Comparison of ENCODE assay signal across 16 mouse cellular contexts in genomic region chr17:56777568-56777967, GRCm38 (mm10). TPM values are rescaled to one million over a fixed set of nuclear protein-coding genes. Genes with fewer than 3 reads are reported as not detected.
DNase-seq lines count a peak whose midpoint lies in the region; ATAC-seq and TF ChIP-seq lines count a peak whose summit lies in the region.
"Had no signal": no experiment of that assay in that cellular context is flagged by ENCODE, and none has a peak within 500 bp of the region (broad histone marks: within the 10 kb centered on the region; RNA-seq: fewer than 3 reads in every experiment).

No protein-coding gene starts in this region.

- 0 out of 2 replicates have a peak, but pooled peaks cover 3% of the 10 kb centered on the region for H3K4me1 ChIP-seq in heart, adult 2 months (ENCODE audit: control insufficient read depth, insufficient read depth, low read length)
- H3K4me1 ChIP-seq in lung, embryonic 14.5 days (ENCODE audit: insufficient read depth) = no peaks in the 10 kb centered on the region
- no peaks in the 10 kb centered on the region for H3K4me1 ChIP-seq in ES-Bruce4 (ENCODE audit: control insufficient read depth, insufficient read depth, low read length)
- no peaks in the 10 kb centered on the region for H3K4me1 ChIP-seq in midbrain, embryonic 16.5 days (ENCODE audit: control insufficient read depth, insufficient read depth, low read length)
- H3K4me1 ChIP-seq: forebrain, embryonic 13.5 days; hindbrain, embryonic 12.5 days; limb, embryonic 15.5 days had no signal

- no peaks in the 10 kb centered on the region for H3K9me3 ChIP-seq in lung, embryonic 14.5 days (ENCODE audit: low read depth, low read length)
- no peaks in the 10 kb centered on the region for H3K9me3 ChIP-seq in ES-Bruce4 (replicated peaks; ENCODE audit: control insufficient read depth, insufficient read depth, low read length, poor library complexity, severe bottlenecking)
- H3K9me3 ChIP-seq in midbrain, embryonic 16.5 days (replicated peaks; ENCODE audit: control insufficient read depth, low read length, poor library complexity, severe bottlenecking) = no peaks in the 10 kb centered on the region
- H3K9me3 ChIP-seq: forebrain, embryonic 13.5 days; limb, embryonic 15.5 days; stomach, embryonic 15.5 days had no signal

- no peak for DNase-seq in heart, adult 2 months
- DNase-seq in heart, postnatal 25 days (ENCODE audit: low spot score) = no peak
- DNase-seq in lung, embryonic 14.5 days = no peak
- DNase-seq in lung, postnatal 14 days = no peak
- no peak for DNase-seq in retina, embryonic 14.5 days (ENCODE audit: low spot score)
- DNase-seq: adrenal gland, adult 8-10 months; cerebellum, adult 11-12 months; cerebellum, postnatal 36 days; kidney, adult 2 months had no signal

- no peak overlapping the region for H3K4me3 ChIP-seq in heart, adult 2 months
- no peak overlapping the region for H3K4me3 ChIP-seq in lung, embryonic 14.5 days (ENCODE audit: low read depth, low read length)
- H3K4me3 ChIP-seq in ES-Bruce4 (ENCODE audit: low read depth, low read length) = no peak overlapping the region
- H3K4me3 ChIP-seq in midbrain, embryonic 16.5 days (ENCODE audit: low read depth, low read length) = no peak overlapping the region
- H3K4me3 ChIP-seq: forebrain, embryonic 13.5 days; hindbrain, embryonic 12.5 days; limb, embryonic 15.5 days; stomach, embryonic 15.5 days had no signal

- no peak overlapping the region for H3K9ac ChIP-seq in heart, adult 2 months (ENCODE audit: low read depth, low read length)
- no peak overlapping the region for H3K9ac ChIP-seq in lung, embryonic 14.5 days
- H3K9ac ChIP-seq in ES-Bruce4 (ENCODE audit: low read depth, poor library complexity, severe bottlenecking) = no peak overlapping the region
- no peak overlapping the region for H3K9ac ChIP-seq in midbrain, embryonic 16.5 days (ENCODE audit: low read depth, low read length)
- H3K9ac ChIP-seq: forebrain, embryonic 13.5 days; hindbrain, embryonic 12.5 days; limb, embryonic 15.5 days; stomach, embryonic 15.5 days had no signal

- 94% methylated on average over 11 of the region's 11 CpGs for WGBS in heart, adult 2 months
- WGBS in lung, embryonic 14.5 days = 91% methylated on average over 11 of the region's 11 CpGs
- WGBS in midbrain, embryonic 16.5 days = 93% methylated on average over 11 of the region's 11 CpGs

- TF ChIP-seq CTCF in heart, adult 2 months (IDR thresholded peaks at IDR 0.05) = peak; percentile 49
- TF ChIP-seq CTCF in lung, embryonic 14.5 days (IDR thresholded peaks at IDR 0.05; ENCODE audit: low read depth) = peak; percentile 19; the same call in 1 of the 2 replicates
- TF ChIP-seq CTCF in ES-Bruce4 (IDR thresholded peaks at IDR 0.05; ENCODE audit: low read depth, low read length) = peak; percentile 3

- no peak overlapping the region for H3K4me2 ChIP-seq in lung, embryonic 14.5 days
- no peak overlapping the region for H3K4me2 ChIP-seq in midbrain, embryonic 16.5 days (ENCODE audit: low read length)
- H3K4me2 ChIP-seq: forebrain, embryonic 13.5 days; hindbrain, embryonic 12.5 days; limb, embryonic 15.5 days; stomach, embryonic 15.5 days had no signal

- H3K27me3 ChIP-seq in heart, adult 2 months (ENCODE audit: control insufficient read depth, insufficient read depth, low read length) = no peaks in the 10 kb centered on the region
- H3K27me3 ChIP-seq in lung, embryonic 14.5 days (ENCODE audit: insufficient read depth, low read length) = no peaks in the 10 kb centered on the region
- no peaks in the 10 kb centered on the region for H3K27me3 ChIP-seq in ES-Bruce4 (ENCODE audit: control insufficient read depth, insufficient read depth, low read length, poor library complexity, severe bottlenecking)
- no peaks in the 10 kb centered on the region for H3K27me3 ChIP-seq in midbrain, embryonic 16.5 days (ENCODE audit: control insufficient read depth, insufficient read depth, low read depth, low read length)
- H3K27me3 ChIP-seq: forebrain, embryonic 13.5 days; hindbrain, embryonic 12.5 days; limb, embryonic 15.5 days; stomach, embryonic 15.5 days had no signal

- no peak overlapping the region for H3K27ac ChIP-seq in heart, adult 2 months
- H3K27ac ChIP-seq in lung, embryonic 14.5 days (ENCODE audit: low read depth) = no peak overlapping the region
- no peak overlapping the region for H3K27ac ChIP-seq in ES-Bruce4 (ENCODE audit: insufficient read depth, low read length)
- H3K27ac ChIP-seq in midbrain, embryonic 16.5 days (ENCODE audit: low read length) = no peak overlapping the region
- H3K27ac ChIP-seq: forebrain, embryonic 13.5 days; hindbrain, embryonic 12.5 days; limb, embryonic 15.5 days; stomach, embryonic 15.5 days had no signal

- no peaks in the 10 kb centered on the region for H3K79me2 ChIP-seq in heart, adult 2 months (replicated peaks; ENCODE audit: control insufficient read depth, insufficient read depth, low read length)

- TF ChIP-seq EP300 in heart, adult 2 months (IDR thresholded peaks at IDR 0.05; ENCODE audit: insufficient read depth, low read depth, low read length) = no peak
- no peak for TF ChIP-seq EP300 in ES-Bruce4 (IDR thresholded peaks at IDR 0.05; ENCODE audit: insufficient read depth, low read depth, low read length)

- TF ChIP-seq POLR2A in heart, adult 2 months (IDR thresholded peaks at IDR 0.05; ENCODE audit: insufficient read depth, low read depth, low read length) = no peak
- TF ChIP-seq POLR2A in ES-Bruce4 (IDR thresholded peaks at IDR 0.05; ENCODE audit: insufficient read depth, low read length) = no peak

- no peak for ATAC-seq in lung, embryonic 14.5 days (ENCODE audit: insufficient read depth)
- 0 out of 2 replicates have a peak, but pooled peaks have one; percentile 10 for ATAC-seq in erythroblast, adult 5-6 weeks (replicated peaks; ENCODE audit: low FRiP score, poor library complexity, severe bottlenecking)
- no peak for ATAC-seq in midbrain, embryonic 16.5 days
- ATAC-seq: forebrain, embryonic 13.5 days had no signal

- intact Hi-C loops in heart, adult 2 months (cut with DNase I) = no loop called here
- intact Hi-C loops in heart, postnatal 25 days (cut with DNase I) = no loop called here

- H3K36me3 ChIP-seq in heart, adult 2 months (ENCODE audit: control insufficient read depth, insufficient read depth, low read length) = no peaks in the 10 kb centered on the region
- H3K36me3 ChIP-seq in lung, embryonic 14.5 days (ENCODE audit: insufficient read depth) = no peaks in the 10 kb centered on the region
- 0 out of 2 replicates have a peak, but pooled peaks cover 6% of the 10 kb centered on the region for H3K36me3 ChIP-seq in ES-Bruce4 (ENCODE audit: control insufficient read depth, insufficient read depth, low read length, poor library complexity, severe bottlenecking)
- H3K36me3 ChIP-seq in midbrain, embryonic 16.5 days (ENCODE audit: control insufficient read depth, insufficient read depth, low read length) = 0 out of 2 replicates have a peak, but pooled peaks cover 4% of the 10 kb centered on the region

RNA-seq across cellular contexts. Expression of gene Prr22, which starts 7.5 kb away (rescaled TPM):
- under 1 TPM; 0.11 to 0.29 TPM for total RNA-seq in heart, adult 2 months (2021)
- polyA plus RNA-seq in heart, adult 2 months (2012; rRNA removed) = 1.2 and 2.0 TPM in 2 replicates
- under 1 TPM; 0.13 to 0.22 TPM for total RNA-seq in heart, postnatal 25 days (2021)
- 1.2 and 1.4 TPM in 2 replicates for polyA plus RNA-seq in lung, embryonic 14.5 days (2014; fragmentation: Nextera tagmentation; extraction: Ambion mirVana)
- polyA plus RNA-seq in ES-Bruce4 (2011; ENCODE audit: insufficient read depth, insufficient read length, low read depth, missing spikeins) = not detected in 2 replicates
- total RNA-seq in erythroblast, adult 5-6 weeks (2015; ENCODE audit: low replicate concordance) = not detected in 2 replicates
- not detected in 2 replicates for total RNA-seq in erythroblast, adult 5-6 weeks (2017; ENCODE audit: low replicate concordance)
- polyA plus RNA-seq in midbrain, embryonic 16.5 days (2015; fragmentation: Nextera tagmentation; extraction: Ambion mirVana) = 0.97 and 1.1 TPM in 2 replicates

RNA-seq across cellular contexts. Expression of gene Dus3l, which starts 13.0 kb away (rescaled TPM):
- total RNA-seq in heart, adult 2 months (2021) = 10 to 100 TPM; 17.7 to 19.4 TPM
- polyA plus RNA-seq in heart, adult 2 months (2012; rRNA removed) = 36.2 and 38.7 TPM in 2 replicates
- 10 to 100 TPM; 18.3 to 18.8 TPM for total RNA-seq in heart, postnatal 25 days (2021)
- 40.5 and 42.3 TPM in 2 replicates for polyA plus RNA-seq in lung, embryonic 14.5 days (2014; fragmentation: Nextera tagmentation; extraction: Ambion mirVana)
- 18.4 and 18.9 TPM in 2 replicates for polyA plus RNA-seq in ES-Bruce4 (2011; ENCODE audit: insufficient read depth, insufficient read length, low read depth, missing spikeins)
- 0.84 and 5.6 TPM in 2 replicates for total RNA-seq in erythroblast, adult 5-6 weeks (2015; ENCODE audit: low replicate concordance)
- total RNA-seq in erythroblast, adult 5-6 weeks (2017; ENCODE audit: low replicate concordance) = 5.4 and 5.9 TPM in 2 replicates
- 96.8 and 106 TPM in 2 replicates for polyA plus RNA-seq in midbrain, embryonic 16.5 days (2015; fragmentation: Nextera tagmentation; extraction: Ambion mirVana)

RNA-seq across cellular contexts. Expression of gene Nrtn, which starts 20.2 kb away (rescaled TPM):
- 10 to 100 TPM; 24.4 to 26.8 TPM for total RNA-seq in heart, adult 2 months (2021)
- 26.2 and 49.3 TPM in 2 replicates for polyA plus RNA-seq in heart, adult 2 months (2012; rRNA removed)
- 10 to 100 TPM; 25.7 to 28.8 TPM for total RNA-seq in heart, postnatal 25 days (2021)
- 9.5 and 12.1 TPM in 2 replicates for polyA plus RNA-seq in lung, embryonic 14.5 days (2014; fragmentation: Nextera tagmentation; extraction: Ambion mirVana)
- polyA plus RNA-seq in ES-Bruce4 (2011; ENCODE audit: insufficient read depth, insufficient read length, low read depth, missing spikeins) = 8.1 and 10.8 TPM in 2 replicates
- total RNA-seq in erythroblast, adult 5-6 weeks (2015; ENCODE audit: low replicate concordance) = not detected in 2 replicates
- total RNA-seq in erythroblast, adult 5-6 weeks (2017; ENCODE audit: low replicate concordance) = 0.51 TPM in 1 of 2 replicates, not detected in the other
- polyA plus RNA-seq in midbrain, embryonic 16.5 days (2015; fragmentation: Nextera tagmentation; extraction: Ambion mirVana) = 2.5 and 4.0 TPM in 2 replicates

RNA-seq across cellular contexts. Expression of gene Rfx2, which starts 53.2 kb away (rescaled TPM):
- total RNA-seq in heart, adult 2 months (2021) = 1 to 10 TPM; 2.8 to 3.0 TPM
- polyA plus RNA-seq in heart, adult 2 months (2012; rRNA removed) = 5.1 and 6.0 TPM in 2 replicates
- 1 to 10 TPM; 3.2 to 4.6 TPM for total RNA-seq in heart, postnatal 25 days (2021)
- polyA plus RNA-seq in lung, embryonic 14.5 days (2014; fragmentation: Nextera tagmentation; extraction: Ambion mirVana) = 4.3 and 4.8 TPM in 2 replicates
- polyA plus RNA-seq in ES-Bruce4 (2011; ENCODE audit: insufficient read depth, insufficient read length, low read depth, missing spikeins) = 27.5 and 30.5 TPM in 2 replicates
- total RNA-seq in erythroblast, adult 5-6 weeks (2015; ENCODE audit: low replicate concordance) = 21.5 and 25.7 TPM in 2 replicates
- total RNA-seq in erythroblast, adult 5-6 weeks (2017; ENCODE audit: low replicate concordance) = 26.1 and 39.6 TPM in 2 replicates
- 3.9 and 4.8 TPM in 2 replicates for polyA plus RNA-seq in midbrain, embryonic 16.5 days (2015; fragmentation: Nextera tagmentation; extraction: Ambion mirVana)

RNA-seq across cellular contexts. Expression of gene Vmac, which starts 59.7 kb away (rescaled TPM):
- total RNA-seq in heart, adult 2 months (2021) = 1 to 10 TPM; 3.0 to 4.7 TPM
- 8.3 and 9.9 TPM in 2 replicates for polyA plus RNA-seq in heart, adult 2 months (2012; rRNA removed)
- 1 to 10 TPM; 5.0 to 5.2 TPM for total RNA-seq in heart, postnatal 25 days (2021)
- 18.5 and 19.6 TPM in 2 replicates for polyA plus RNA-seq in lung, embryonic 14.5 days (2014; fragmentation: Nextera tagmentation; extraction: Ambion mirVana)
- 23.2 and 24.2 TPM in 2 replicates for polyA plus RNA-seq in ES-Bruce4 (2011; ENCODE audit: insufficient read depth, insufficient read length, low read depth, missing spikeins)
- total RNA-seq in erythroblast, adult 5-6 weeks (2015; ENCODE audit: low replicate concordance) = 0.38 and 1.0 TPM in 2 replicates
- total RNA-seq in erythroblast, adult 5-6 weeks (2017; ENCODE audit: low replicate concordance) = 1.4 and 8.3 TPM in 2 replicates
- polyA plus RNA-seq in midbrain, embryonic 16.5 days (2015; fragmentation: Nextera tagmentation; extraction: Ambion mirVana) = 15.6 and 16.1 TPM in 2 replicates
